Mouse (Mus musculus) embryonic facial prominence, embryonic 15.5 days (tissue): Measurements from ENCODE around the gene Myh14. TPM values are rescaled to one million over a fixed set of nuclear protein-coding genes. Genes with fewer than 3 reads are reported as not detected.

Source experiments
- ATAC-seq: fragments of 200-750 bp; cut with Nextera tagmentation; 2 replicates; pipeline ENCODE4 v1.8.0; 2017; ENCODE audit warnings: low read depth, moderate TSS enrichment; ENCODE audit not compliant: insufficient number of reproducible peaks, low FRiP score, low TSS enrichment
- H3K27ac ChIP-seq: fragments of 300-500 bp; sonication (generic); replicated peaks from 2 replicates; pipeline ENCODE4 v1.5.1; 2015; ENCODE audit warnings: mild to moderate bottlenecking, inconsistent platforms
- H3K27me3 ChIP-seq: fragments of 300-500 bp; sonication (generic); 2 replicates; pipeline ENCODE4 v1.6.1; 2015; ENCODE audit warnings: inconsistent platforms
- H3K36me3 ChIP-seq: fragments of 300-500 bp; sonication (generic); 2 replicates; pipeline ENCODE4 v1.6.1; 2015; ENCODE audit warnings: mild to moderate bottlenecking, inconsistent platforms
- H3K4me1 ChIP-seq: fragments of 300-500 bp; sonication (generic); 2 replicates; pipeline ENCODE4 v1.6.1; 2015; ENCODE audit warnings: inconsistent platforms
- H3K4me2 ChIP-seq: fragments of 300-500 bp; sonication (generic); replicated peaks from 2 replicates; pipeline ENCODE4 v1.6.1; 2015; ENCODE audit warnings: mild to moderate bottlenecking, inconsistent platforms
- H3K4me3 ChIP-seq: fragments of 300-500 bp; sonication (generic); replicated peaks from 2 replicates; pipeline ENCODE4 v1.5.1; 2015; ENCODE audit warnings: mild to moderate bottlenecking, inconsistent platforms
- H3K9ac ChIP-seq: fragments of 300-500 bp; sonication (generic); 2 replicates; pipeline ENCODE4 v1.6.1; 2015; ENCODE audit warnings: inconsistent platforms
- H3K9me3 ChIP-seq: fragments of 300-500 bp; sonication (generic); replicated peaks from 2 replicates; pipeline ENCODE4 v1.6.1; 2016; ENCODE audit warnings: inconsistent platforms
- WGBS: fragments of 180-500 bp; shearing (Covaris S2); methylation state at CpG from one replicate; pipeline ENCODE4 v1.1.7; 2015; 5-methylcytosine and 5-hydroxymethylcytosine counted together
- polyA plus RNA-seq: library from polyadenylated mRNA; unstranded; fragments of >200 nt; fragmentation: Nextera tagmentation; extraction: Ambion mirVana; gene quantifications from 2 replicates; pipeline ENCODE4 v1.2.1, GENCODE M21; 2015

The Myh14 gene
- polyA plus RNA-seq, 1 experiment from 2014 or later = 23.0 TPM

DNA sequence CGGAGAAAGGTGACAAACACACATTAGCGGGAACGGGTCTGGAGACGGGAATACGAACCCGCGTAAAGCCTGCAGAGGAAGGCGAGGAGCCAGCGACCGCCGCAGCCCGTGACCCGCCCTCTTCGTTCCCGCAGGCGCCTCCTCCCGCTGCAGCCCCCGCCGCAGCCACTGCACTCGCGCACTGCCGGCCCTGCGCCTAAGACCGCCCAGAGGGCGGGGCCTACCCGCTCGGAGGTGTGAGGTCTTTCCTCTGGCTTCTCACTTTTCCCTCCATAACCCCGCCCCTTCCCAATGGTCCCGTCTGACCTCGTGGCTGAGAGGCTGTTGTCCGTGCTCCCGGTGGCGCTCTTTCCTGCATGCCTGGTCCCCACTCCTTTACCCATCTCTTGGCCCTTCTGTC, 81.5 kb downstream of the Myh14 start:
- no peaks in the 10 kb centered on the region for H3K9me3 ChIP-seq
- WGBS = under 1% methylated on average over 33 of the region's 33 CpGs
- H3K4me2 ChIP-seq = peak overlapping the region; percentile 100
- peaks cover 79% of the 10 kb centered on the region for H3K27me3 ChIP-seq
- no peaks in the 10 kb centered on the region for H3K36me3 ChIP-seq
- peaks cover 55% of the 10 kb centered on the region for H3K4me1 ChIP-seq
- H3K27ac ChIP-seq = no peak overlapping the region
- no peak for ATAC-seq
- no peak overlapping the region for H3K9ac ChIP-seq
- H3K4me3 ChIP-seq = peak overlapping the region; percentile 60

DNA sequence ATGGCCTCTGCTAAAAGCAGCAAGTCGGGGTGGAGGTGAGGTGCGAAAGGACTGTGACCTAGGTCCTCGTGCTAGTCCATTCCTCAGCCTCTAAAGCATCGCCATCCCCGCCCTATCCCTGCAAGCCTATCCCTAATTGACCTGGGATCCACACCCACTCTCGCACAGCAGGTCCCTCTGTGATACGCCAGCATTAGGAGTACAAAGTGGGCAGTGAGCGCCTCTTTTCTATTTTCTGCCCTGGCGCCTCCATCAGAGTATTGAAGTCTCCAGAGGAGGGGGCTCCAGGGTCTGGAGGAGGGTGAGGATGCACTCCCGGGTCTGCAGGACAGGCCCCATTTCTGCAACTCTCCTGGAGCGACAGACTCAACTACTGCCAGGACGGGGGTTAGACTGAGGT, 82.3 kb downstream of the Myh14 start:
- H3K36me3 ChIP-seq = no peaks in the 10 kb centered on the region
- no peak overlapping the region for H3K9ac ChIP-seq
- no peak for ATAC-seq
- H3K4me1 ChIP-seq = peaks cover 48% of the 10 kb centered on the region
- peaks cover 74% of the 10 kb centered on the region for H3K27me3 ChIP-seq
- 7% methylated on average over 12 of the region's 12 CpGs for WGBS
- H3K27ac ChIP-seq = no peak overlapping the region
- H3K4me2 ChIP-seq = peak overlapping the region; percentile 100
- peak overlapping the region; percentile 60 for H3K4me3 ChIP-seq
- no peaks in the 10 kb centered on the region for H3K9me3 ChIP-seq

DNA sequence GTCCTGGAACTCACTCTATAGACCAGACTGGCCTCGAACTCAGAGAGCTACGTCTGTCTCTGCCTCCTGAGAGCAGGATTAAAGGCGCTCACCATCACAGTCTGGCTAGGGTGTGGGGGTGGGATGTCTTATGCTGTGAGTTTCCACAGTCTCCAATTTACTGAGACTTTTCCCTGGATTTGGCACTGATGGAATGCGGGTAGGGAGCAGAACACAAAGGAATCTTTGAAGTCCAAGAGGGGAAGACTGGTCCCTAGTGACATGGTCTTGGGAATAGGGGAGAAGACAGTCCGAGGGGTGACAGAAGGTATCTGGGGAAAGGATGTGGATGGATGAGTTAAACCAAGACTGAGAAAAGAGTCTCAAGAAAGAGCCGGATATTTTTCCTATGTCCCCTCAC, 83.0 kb downstream of the Myh14 start:
- Histone ChIP-seq H3K4me3 (0 out of 2 replicates have a peak overlapping the region, but pooled peaks have one; percentile 38), H3K27me3 (peaks cover 68% of the 10 kb centered on the region), H3K4me1 (peaks cover 45% of the 10 kb centered on the region), H3K27ac (no peak overlapping the region), H3K9ac (no peak overlapping the region), H3K4me2 (0 out of 2 replicates have a peak overlapping the region, but pooled peaks have one; percentile 62), H3K9me3 (no peaks in the 10 kb centered on the region), H3K36me3 (no peaks in the 10 kb centered on the region)
- 35% methylated on average over 6 of the region's 6 CpGs for WGBS
- ATAC-seq = no peak

DNA sequence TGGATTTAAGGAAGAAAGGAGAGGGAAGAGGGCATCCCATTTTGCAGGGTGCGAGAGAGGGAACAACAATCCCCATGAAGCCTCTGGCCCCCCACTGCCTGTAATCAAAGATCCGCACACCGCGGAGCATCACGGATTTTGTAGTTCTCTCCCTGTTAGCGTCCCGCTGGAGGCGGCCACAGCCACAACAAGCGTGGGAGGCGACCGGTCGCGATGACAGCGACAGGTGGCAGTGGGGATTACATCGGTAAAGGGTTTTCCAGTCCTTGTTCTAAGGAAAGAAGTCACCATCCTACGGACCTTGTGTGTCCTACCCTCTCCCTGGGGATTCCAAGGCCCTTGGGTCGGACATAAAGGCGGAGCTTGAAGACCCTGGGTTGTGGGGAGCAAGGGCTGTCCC, 83.7 kb downstream of the Myh14 start:
- Histone ChIP-seq H3K4me2 (peak overlapping the region; percentile 62), H3K9ac (no peak overlapping the region), H3K27me3 (peaks cover 60% of the 10 kb centered on the region), H3K36me3 (no peaks in the 10 kb centered on the region), H3K27ac (no peak overlapping the region), H3K4me1 (peaks cover 45% of the 10 kb centered on the region), H3K9me3 (no peaks in the 10 kb centered on the region), H3K4me3 (peak overlapping the region; percentile 38)
- no peak for ATAC-seq
- under 1% methylated on average over 18 of the region's 18 CpGs for WGBS

DNA sequence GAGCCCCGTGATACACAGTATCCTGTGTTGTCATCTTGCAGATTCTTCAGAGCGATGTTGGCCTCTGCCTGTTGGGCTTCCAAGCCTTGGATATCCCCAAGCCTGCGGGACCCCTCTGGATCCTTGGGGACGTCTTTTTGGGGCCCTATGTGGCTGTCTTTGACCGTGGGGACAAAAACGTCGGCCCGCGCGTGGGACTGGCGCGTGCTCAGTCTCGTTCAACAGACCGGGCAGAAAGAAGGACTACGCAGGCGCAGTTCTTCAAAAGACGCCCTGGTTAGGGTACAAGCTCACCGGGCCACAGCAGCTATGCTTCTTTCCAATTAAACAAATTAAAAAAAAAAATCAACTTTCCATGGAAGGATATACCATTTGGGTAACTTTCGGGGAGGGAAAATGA, 84.1 kb downstream of the Myh14 start:
- Histone ChIP-seq H3K4me3 (peak overlapping the region; percentile 38), H3K27ac (no peak overlapping the region), H3K4me1 (peaks cover 40% of the 10 kb centered on the region), H3K27me3 (peaks cover 56% of the 10 kb centered on the region), H3K9me3 (no peaks in the 10 kb centered on the region), H3K36me3 (no peaks in the 10 kb centered on the region), H3K4me2 (peak overlapping the region; percentile 62), H3K9ac (no peak overlapping the region)
- WGBS = 8% methylated on average over 19 of the region's 19 CpGs
- ATAC-seq = no peak

DNA sequence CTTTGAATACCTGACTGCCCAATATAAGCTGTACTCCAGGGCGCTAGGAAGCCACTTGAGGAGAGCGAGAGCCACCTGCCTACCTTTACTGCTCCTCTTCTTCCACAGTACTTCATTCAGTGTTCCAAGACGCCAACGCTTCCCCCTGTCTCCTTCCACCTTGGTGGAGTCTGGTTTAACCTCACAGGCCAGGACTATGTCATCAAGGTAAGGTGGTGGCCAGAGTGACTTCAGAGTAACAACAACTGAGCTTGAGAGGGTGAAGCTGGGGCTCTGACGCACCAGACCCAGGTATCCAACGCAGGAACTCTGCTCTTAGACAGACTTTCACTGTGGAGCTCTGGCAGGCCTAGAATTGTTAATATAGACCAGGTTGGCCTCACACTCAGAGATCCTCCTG, 85.0 kb downstream of the Myh14 start:
- Histone ChIP-seq H3K4me1 (peaks cover 33% of the 10 kb centered on the region), H3K4me2 (no peak overlapping the region), H3K9ac (no peak overlapping the region), H3K36me3 (no peaks in the 10 kb centered on the region), H3K27ac (no peak overlapping the region), H3K4me3 (no peak overlapping the region), H3K27me3 (peaks cover 48% of the 10 kb centered on the region), H3K9me3 (no peaks in the 10 kb centered on the region)
- 89% methylated on average over 6 of the region's 6 CpGs for WGBS
- no peak for ATAC-seq

DNA sequence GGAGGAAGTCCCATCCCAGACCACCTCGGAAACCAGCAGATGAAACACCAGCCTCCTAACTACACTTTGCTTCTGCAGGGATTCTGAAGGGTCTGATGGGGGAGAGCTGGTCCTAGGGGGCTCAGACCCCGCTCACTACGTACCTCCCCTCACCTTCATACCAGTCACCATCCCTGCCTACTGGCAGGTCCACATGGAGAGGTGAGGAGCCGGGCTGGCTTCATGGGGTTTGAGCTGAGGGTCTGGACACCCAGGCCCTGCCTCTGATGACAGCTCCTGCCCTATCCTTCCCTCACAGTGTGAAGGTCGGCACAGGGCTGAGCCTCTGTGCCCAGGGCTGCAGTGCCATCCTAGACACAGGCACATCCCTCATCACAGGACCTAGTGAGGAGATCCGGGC, 85.7 kb downstream of the Myh14 start:
- Histone ChIP-seq H3K27me3 (peaks cover 48% of the 10 kb centered on the region), H3K9me3 (no peaks in the 10 kb centered on the region), H3K4me3 (no peak overlapping the region), H3K4me2 (no peak overlapping the region), H3K9ac (no peak overlapping the region), H3K36me3 (no peaks in the 10 kb centered on the region), H3K4me1 (peaks cover 30% of the 10 kb centered on the region), H3K27ac (no peak overlapping the region)
- WGBS = 88% methylated on average over 6 of the region's 6 CpGs
- no peak for ATAC-seq

DNA sequence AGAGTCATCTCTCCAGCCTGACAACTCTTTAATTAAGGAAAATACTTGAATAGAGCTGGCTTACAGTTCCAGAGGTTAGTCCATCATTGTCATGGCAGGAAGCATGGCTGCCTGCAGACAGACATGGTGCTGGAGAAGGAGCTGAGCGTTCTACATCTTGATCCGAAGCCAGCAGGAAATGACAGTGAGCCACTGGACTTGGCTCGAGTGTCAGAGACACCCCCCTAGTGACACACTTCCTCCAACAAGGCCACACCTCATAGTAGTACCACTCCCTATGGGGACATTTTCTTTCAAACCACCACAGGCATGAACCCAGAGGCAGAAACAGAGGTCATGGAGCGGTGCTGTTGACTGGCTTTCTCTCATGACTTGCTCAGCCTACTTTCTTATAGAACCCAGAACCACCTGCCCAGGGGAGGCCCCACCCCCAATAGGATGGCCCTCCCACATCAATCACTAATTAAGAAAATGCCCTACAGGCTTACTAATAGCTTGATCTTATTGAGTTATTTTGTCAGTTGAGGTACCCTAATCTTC, 86.3 kb downstream of the Myh14 start:
- H3K27ac ChIP-seq = no peak overlapping the region
- no peaks in the 10 kb centered on the region for H3K36me3 ChIP-seq
- no peak overlapping the region for H3K4me3 ChIP-seq
- 75% methylated on average over 4 of the region's 4 CpGs for WGBS
- H3K4me1 ChIP-seq = peaks cover 24% of the 10 kb centered on the region
- no peak overlapping the region for H3K9ac ChIP-seq
- no peak overlapping the region for H3K4me2 ChIP-seq
- no peaks in the 10 kb centered on the region for H3K9me3 ChIP-seq
- peaks cover 46% of the 10 kb centered on the region for H3K27me3 ChIP-seq
- ATAC-seq = no peak

DNA sequence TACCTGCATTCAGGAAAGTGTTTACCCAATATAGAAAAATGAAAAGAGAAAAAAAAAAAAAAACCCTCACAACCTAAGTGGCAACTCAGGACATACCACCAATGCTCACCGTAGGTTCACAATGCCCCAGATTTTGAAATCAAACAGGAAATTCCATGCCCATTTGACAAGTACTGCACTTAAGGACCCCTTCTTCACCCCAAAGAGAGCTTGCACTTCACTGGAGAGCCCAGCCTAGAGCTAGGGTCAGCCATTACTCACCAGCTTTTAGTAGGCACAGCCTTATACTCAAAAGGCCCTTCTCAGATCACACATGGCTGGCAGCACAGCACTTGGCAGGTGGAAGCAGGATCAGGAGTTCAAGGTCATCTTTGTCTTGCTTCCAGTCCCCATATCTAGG, 87.5 kb downstream of the Myh14 start:
- Histone ChIP-seq H3K27me3 (peaks cover 36% of the 10 kb centered on the region), H3K4me2 (no peak overlapping the region), H3K9ac (no peak overlapping the region), H3K27ac (no peak overlapping the region), H3K9me3 (no peaks in the 10 kb centered on the region; the same call in 1 of the 2 replicates), H3K36me3 (no peaks in the 10 kb centered on the region), H3K4me1 (peaks cover 12% of the 10 kb centered on the region; the same call in 1 of the 2 replicates), H3K4me3 (no peak overlapping the region)
- no peak for ATAC-seq
- 86% methylated on average over 1 of the region's 1 CpGs for WGBS

DNA sequence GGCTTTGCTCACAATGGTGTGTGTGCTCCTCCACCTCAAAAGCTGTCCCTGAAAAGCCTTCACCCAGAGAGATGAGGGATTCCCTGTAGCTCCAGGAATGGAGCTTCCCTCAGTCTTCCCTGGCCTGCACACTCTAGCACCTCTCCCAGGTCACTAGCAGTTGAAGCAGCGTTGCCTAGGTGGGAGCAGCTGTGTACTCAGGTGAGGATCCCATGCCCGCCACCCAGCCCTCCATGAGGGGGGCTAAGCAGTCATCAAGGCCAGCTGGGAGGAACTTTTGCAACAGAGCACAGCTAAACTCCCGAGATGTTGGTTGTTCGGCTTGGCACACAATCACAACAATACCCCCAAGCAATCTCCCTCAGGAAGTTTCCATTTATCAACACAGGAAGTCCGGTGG, 87.9 kb downstream of the Myh14 start:
- no peak overlapping the region for H3K9ac ChIP-seq
- H3K27ac ChIP-seq = no peak overlapping the region
- H3K4me3 ChIP-seq = no peak overlapping the region
- WGBS = 62% methylated on average over 5 of the region's 5 CpGs
- H3K4me2 ChIP-seq = no peak overlapping the region
- H3K36me3 ChIP-seq = no peaks in the 10 kb centered on the region
- peaks cover 12% of the 10 kb centered on the region; the same call in 1 of the 2 replicates for H3K4me1 ChIP-seq
- ATAC-seq = no peak
- H3K27me3 ChIP-seq = peaks cover 31% of the 10 kb centered on the region
- H3K9me3 ChIP-seq = no peaks in the 10 kb centered on the region; the same call in 1 of the 2 replicates

DNA sequence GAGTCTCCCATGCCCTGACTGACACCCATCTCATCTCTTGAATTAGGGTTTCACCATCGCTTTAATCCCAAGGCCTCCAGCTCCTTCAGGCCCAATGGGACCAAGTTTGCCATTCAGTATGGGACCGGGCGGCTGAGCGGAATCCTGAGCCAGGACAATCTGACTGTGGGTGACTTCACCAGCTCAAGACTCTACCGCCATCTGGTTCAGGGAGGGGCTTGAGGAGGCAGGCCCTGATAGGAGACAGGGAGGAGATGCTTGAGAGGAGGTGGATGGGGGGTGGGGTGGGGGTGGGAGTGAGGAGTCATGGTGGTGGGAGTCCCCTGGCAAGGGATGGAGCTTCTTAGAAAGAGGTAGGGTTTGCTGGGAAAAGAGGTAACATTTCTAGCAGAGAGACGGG, 89.0 kb downstream of the Myh14 start:
- no peak for ATAC-seq
- Histone ChIP-seq H3K4me2 (no peak overlapping the region), H3K4me1 (peaks cover 5% of the 10 kb centered on the region; the same call in 1 of the 2 replicates), H3K36me3 (no peaks in the 10 kb centered on the region), H3K4me3 (no peak overlapping the region), H3K9ac (no peak overlapping the region), H3K27me3 (peaks cover 20% of the 10 kb centered on the region), H3K9me3 (no peaks in the 10 kb centered on the region; the same call in 1 of the 2 replicates), H3K27ac (no peak overlapping the region)
- WGBS = 76% methylated on average over 6 of the region's 6 CpGs

DNA sequence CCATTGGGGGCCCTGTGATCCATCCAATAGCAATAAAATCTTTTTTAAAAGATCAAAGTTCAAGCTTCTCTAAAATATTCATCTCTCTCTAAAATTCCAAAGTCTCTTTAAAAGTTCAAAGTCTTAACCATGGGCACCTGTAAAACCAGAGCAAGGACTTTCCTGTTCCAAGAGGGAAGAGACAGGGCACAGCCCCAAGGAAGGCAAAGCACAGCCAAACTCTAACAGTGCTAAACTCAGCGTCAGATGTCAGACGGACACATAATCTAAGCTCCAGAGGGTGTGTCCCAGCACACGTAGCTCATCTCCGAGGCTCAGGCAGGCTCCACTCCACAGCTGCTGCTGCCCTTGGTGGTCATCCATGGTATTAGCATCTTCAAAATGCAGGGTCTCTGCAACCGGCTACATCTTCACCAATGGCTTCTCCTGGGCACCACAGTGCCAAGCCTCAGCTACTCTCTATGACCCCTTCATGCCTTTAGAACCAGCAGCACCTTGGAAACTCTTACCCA, 94.3 kb downstream of the Myh14 start:
- H3K4me2 ChIP-seq = no peak overlapping the region
- H3K4me3 ChIP-seq = no peak overlapping the region
- no peaks in the 10 kb centered on the region for H3K27me3 ChIP-seq
- no peak for ATAC-seq
- no peaks in the 10 kb centered on the region for H3K4me1 ChIP-seq
- 43% methylated on average over 5 of the region's 5 CpGs for WGBS
- H3K9ac ChIP-seq = no peak overlapping the region
- H3K36me3 ChIP-seq = no peaks in the 10 kb centered on the region
- H3K9me3 ChIP-seq = no peaks in the 10 kb centered on the region; the same call in 1 of the 2 replicates
- H3K27ac ChIP-seq = no peak overlapping the region
